Mouse (Mus musculus) leukemia stem cell, adult 10-12 weeks (primary cell): ENCODE data around the gene Fam222b. TPM values are rescaled to one million over a fixed set of nuclear protein-coding genes. Genes with fewer than 3 reads are reported as not detected.

Experiments
- polyA plus RNA-seq: library from polyadenylated mRNA; stranded (reverse); fragments of >175 nt; gene quantifications from 2 replicates; pipeline ENCODE4 v1.2.3, GENCODE M21; 2012; ENCODE audit warnings: low replicate concordance

The Fam222b gene
- polyA plus RNA-seq = 34.8 and 35.4 TPM in 2 replicates

DNA sequence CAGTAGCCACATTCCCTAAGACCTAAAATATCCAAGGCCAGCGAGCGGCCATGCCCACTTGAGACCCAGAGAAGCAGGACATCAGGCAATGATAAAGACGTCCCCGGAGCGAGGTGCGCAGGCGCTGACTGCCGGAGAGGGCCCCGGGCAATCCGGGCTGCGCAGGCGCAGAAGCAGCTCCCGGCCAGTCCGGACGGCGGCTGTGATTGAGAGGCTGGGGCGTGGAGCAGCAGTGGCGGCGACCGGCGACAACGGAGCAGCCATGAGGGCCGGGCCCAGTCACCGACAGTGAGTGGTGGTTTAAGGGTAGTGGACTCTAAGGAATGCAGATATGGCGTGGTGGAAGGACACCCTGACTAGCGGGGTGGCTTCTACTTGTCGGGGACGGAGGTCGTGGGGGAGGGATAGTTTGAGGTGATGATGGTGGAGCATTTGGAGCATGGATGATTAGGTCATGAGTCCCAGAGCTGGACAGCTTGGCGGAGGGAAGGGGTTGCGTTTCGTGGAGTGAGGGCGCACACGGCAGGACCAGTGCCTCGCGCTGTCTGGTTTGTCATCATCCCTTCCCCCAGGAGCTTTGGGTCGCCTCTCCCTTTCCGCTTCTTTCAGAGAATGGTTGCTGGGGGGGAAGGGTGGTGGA, at the start of gene Fam222b:
Fam222b (plus strand) TSS at position 157 of the 640 bp plus-strand sequence.

DNA sequence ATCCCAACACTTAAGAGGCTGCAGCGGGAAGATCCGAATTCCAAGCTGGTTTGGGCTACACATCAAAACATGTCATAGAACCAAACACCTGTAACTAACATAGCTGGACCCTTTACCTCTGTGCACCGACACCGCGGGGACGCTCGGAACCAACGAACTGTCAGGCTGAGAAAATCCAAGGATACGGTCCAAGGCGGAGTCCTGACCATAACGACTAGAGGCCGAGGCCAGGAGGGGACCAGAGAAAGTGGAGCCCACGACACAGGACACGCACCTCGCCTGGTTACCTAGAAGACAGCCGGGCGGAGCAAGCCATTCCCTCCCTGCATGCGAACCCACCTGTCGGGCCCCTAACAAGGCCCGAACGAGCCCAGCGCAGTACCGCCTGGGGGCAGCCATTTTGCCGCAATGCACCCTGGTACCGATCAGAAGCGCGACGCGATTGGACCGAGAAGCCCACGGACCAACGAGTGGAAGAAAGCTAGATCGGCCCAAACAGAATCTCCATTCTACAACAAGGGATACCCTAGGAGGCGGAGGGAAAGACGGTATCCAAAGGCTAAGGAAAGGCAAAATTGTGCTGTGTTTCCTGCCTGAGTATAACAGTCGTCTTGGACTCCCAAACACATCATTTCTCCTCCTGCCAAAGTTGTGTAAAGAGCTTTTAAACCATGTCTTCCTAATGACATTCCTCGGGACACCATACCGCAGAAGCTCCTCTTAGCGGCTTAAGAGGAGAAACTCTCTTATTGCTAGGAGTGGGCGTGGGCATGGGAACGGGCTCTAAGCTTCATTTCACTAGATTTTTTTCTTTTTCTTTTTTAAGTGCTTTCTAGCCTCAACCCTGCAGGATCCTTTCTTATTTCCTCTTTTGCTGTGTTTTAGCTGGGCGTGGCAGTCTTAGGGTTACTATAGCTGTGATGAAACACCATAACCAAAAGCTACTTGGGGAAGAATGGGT, 14.2 kb upstream of the Fam222b start, which contains the start of gene Eral1:
Eral1 (minus strand) TSS at position 423 of the 961 bp plus-strand sequence.

DNA sequence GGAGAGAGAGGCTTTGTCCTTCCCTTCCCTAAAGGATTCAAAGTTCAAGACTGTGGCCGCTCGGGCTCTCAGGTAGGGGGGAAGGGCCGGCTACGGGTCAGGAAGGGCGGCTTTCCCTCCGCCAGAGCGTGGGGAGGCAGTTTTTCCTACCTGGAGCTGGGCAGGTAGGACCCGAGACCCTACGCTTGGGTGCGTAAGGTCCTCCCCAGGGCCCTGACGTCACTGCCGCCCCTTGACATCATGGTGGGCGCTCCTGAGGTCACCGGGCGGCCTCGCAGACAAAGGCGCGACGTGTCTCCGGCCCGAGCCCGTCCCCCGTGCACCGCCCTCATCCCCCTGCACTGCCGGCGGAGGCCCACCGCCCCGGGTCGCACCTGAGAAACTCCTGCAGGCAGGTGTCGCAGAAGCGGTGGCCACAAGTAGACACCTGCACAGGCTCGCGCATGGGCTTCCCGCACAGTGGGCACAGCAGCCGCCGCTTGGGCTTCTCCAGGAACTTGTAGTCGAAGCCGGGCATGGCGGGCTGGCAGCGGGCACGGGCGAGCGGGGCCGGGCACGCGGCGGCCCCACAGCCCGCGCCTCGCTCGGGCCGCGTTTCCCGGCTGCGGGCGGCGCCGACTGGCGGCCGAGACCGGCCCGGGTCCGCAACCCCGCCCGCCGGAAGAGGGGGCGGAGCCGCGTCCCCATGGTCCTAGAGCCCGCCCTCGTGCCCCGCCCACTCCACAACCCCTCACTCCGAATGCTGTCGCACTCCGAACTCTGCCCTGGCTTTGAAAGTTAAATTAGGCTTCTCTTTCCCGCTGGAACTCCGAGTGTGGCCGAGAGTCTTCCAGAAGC, 70.7 kb downstream of the Fam222b start, which contains the start of gene Traf4:
Traf4 (minus strand) TSS at position 666 of the 837 bp plus-strand sequence.

DNA sequence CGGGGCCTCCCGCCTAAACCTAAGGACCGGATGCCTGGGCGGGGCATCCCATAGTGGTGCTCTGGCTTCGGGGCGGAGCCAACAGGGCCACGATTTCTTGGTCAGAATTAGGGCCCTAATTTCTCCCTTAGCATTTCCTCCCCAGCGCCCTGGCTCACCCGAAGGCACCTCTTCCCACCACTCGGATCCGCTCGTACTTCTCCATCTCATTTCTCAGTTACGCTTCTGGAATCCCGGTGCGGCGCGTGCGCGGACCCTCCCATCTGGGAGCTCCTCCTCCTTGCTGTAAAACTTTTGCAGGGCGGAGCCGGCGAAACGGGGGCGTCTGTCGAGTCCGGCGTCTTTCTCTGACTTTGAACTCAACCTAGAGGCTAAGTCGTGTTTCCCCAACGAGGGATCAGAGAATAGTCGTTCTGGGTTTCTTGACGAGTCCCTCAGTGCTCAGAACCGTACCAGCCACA, 82.0 kb downstream of the Fam222b start, which contains the start of the genes Nek8 and Tlcd1:
Nek8 (minus strand) TSS at position 274 of the 461 bp plus-strand sequence.
Tlcd1 (plus strand) TSS at position 310 of the 461 bp plus-strand sequence.

DNA sequence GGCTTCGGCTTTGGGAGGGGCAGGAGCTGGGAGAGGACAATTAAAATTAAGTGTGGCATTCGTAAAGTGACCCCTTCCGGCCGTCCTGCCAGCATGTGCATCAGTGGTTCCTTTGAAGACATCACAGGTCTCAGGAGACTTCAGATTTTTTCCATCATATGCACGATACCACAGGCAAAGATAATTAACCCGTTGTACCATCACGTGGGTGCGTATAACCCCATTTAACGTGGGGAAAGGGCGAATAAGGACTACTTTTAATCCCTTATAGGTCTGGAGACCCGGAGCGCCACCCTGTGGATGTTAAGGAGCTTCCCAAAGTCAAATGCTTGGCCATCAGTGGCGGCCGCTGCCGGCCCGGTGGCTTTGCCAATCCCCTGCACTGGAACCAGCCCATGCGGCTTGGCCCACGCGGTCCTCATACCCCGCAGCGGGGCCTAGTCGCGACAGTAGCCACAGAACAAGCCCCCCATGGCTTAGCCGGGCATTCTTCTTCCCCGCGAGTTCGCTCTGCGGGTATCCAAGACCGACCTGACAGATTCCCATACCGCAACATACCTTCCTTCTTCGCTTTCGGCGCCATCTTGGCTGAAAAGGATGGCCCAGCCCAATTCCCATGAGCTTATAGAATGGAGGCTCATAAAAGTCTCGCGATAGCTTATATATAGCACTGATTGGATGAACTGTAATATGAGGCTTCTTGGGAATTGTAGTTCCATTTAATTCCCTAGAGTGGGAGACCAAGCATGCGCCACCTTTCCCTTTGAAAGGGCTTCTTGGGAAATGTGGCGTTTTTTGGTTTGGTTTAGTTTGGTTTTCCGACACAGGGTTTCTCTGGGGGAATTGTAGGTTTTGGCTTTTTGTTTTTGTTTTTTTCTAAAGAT, 88.7 kb downstream of the Fam222b start, which contains the start of gene Rpl23a:
Rpl23a (minus strand) TSS at position 624 of the 884 bp plus-strand sequence.

DNA sequence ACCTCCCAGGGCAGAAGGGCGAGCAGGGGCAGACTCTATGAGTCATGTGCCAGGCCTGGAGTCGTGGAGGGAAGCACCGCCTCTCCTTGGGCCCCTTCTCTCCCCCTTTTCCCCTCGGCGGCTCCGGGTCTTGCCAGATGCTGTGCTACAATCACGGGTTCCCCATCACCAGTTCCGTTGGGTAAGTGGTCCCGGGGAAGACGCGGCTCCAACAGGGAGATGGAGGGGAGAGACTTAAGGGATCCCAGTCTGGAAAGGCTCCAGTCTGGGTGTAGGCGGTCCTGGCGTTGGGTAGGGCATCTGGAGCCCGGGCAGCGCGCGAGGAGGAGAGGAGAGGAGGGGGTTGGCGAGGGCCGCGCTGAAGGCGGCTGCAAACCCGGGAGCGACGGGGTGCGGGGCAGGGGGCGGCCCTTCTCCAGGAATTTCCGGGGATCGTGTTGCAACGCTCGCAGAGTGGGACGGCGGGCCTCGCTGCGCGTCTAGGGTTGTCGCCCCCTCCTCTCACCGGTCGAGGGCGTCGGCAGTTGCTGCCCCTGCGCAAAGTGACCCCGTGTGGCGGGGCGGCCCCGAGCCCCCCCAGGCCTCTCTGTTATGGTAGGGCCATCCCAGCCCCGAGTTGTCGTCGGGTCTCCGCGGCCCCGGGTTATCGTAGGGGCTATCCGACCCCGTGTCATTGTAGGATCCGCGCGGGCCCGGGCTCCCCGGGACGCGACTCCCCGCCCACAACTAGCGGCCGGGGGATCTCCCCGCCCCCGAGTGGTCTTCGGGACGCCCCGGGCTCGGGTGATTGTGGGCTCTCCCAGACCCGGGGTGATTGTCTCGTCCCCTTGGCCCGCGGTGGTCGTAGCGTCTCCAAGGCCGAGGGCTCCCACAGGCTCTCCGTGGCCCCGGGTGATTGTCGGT, 94.1 kb downstream of the Fam222b start, which contains the start of gene Rab34:
Rab34 (plus strand) TSS at position 100 of the 903 bp plus-strand sequence.

DNA sequence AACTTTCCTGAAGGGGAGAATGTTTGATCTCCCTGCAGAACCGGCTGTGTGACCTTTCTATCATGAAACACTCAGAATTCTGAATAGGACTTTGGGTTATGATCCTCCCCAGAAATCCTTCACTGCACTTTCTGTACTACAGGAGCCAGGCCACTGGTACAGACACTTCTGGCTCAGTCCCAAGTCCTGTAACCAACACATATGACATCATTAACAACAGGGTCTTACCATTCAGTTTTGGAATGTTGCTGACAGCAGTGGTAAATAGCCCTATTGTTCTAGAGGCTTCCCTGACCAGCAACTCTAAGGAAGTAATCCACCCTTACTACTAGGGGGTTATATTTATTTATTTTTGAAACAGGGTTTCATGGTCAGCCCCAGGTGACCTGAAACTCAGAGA, 98.7 kb downstream of the Fam222b start, which contains the start of gene Proca1:
Proca1 (plus strand) TSS at position 280 of the 400 bp plus-strand sequence.

Other genes with a start within 250 kb of the Fam222b start
- not detected in 2 replicates for gene Pipox, start 200.6 kb upstream of the Fam222b start, polyA plus RNA-seq
- gene Sez6, start 163.9 kb upstream of the Fam222b start, polyA plus RNA-seq = not detected in 2 replicates
- gene Phf12, start 111.9 kb upstream of the Fam222b start, polyA plus RNA-seq = 131 and 144 TPM in 2 replicates
- 5.7 and 15.0 TPM in 2 replicates for gene Dhrs13, start 62.4 kb upstream of the Fam222b start, polyA plus RNA-seq
- gene Flot2, start 56.7 kb upstream of the Fam222b start, polyA plus RNA-seq = 18.6 and 19.6 TPM in 2 replicates
- gene Eral1, start 14.3 kb upstream of the Fam222b start, polyA plus RNA-seq = 2.9 and 8.6 TPM in 2 replicates
- 69.0 and 176 TPM in 2 replicates for gene Traf4, start 70.9 kb downstream of the Fam222b start, polyA plus RNA-seq
- gene Nek8, start 82.0 kb downstream of the Fam222b start, polyA plus RNA-seq = 13.6 and 18.0 TPM in 2 replicates
- 281 and 738 TPM in 2 replicates for gene Tlcd1, start 82.1 kb downstream of the Fam222b start, polyA plus RNA-seq
- gene Rpl23a, start 88.9 kb downstream of the Fam222b start, polyA plus RNA-seq = 121 and 683 TPM in 2 replicates
- 6.1 and 6.5 TPM in 2 replicates for gene Rab34, start 93.8 kb downstream of the Fam222b start, polyA plus RNA-seq
- not detected in 2 replicates for gene Proca1, start 98.7 kb downstream of the Fam222b start, polyA plus RNA-seq
- 1.7 and 10.6 TPM in 2 replicates for gene Sdf2, start 151.1 kb downstream of the Fam222b start, polyA plus RNA-seq
- 93.9 and 94.0 TPM in 2 replicates for gene Supt6, start 151.3 kb downstream of the Fam222b start, polyA plus RNA-seq
- gene 2610507B11Rik, start 167.1 kb downstream of the Fam222b start, polyA plus RNA-seq = 12.0 and 69.9 TPM in 2 replicates
- gene BC030499, start 196.2 kb downstream of the Fam222b start, polyA plus RNA-seq = not detected in 2 replicates
- gene Spag5, start 206.9 kb downstream of the Fam222b start, polyA plus RNA-seq = 13.8 and 44.5 TPM in 2 replicates
- 0.27 and 1.1 TPM in 2 replicates for gene Aldoc, start 228.3 kb downstream of the Fam222b start, polyA plus RNA-seq
- 15.9 and 90.3 TPM in 2 replicates for gene Pigs, start 233.8 kb downstream of the Fam222b start, polyA plus RNA-seq
- gene Unc119, start 248.8 kb downstream of the Fam222b start, polyA plus RNA-seq = 13.1 and 20.8 TPM in 2 replicates